Mouse (Mus musculus) midbrain, embryonic 11.5 days (tissue): Measurements from ENCODE around the gene Zfp235. TPM values are rescaled to one million over a fixed set of nuclear protein-coding genes. Genes with fewer than 3 reads are reported as not detected.

Experiments used
- ATAC-seq: fragments of 200-750 bp; cut with Nextera tagmentation; 2 replicates; pipeline ENCODE4 v1.8.0; 2017; ENCODE audit warnings: moderate TSS enrichment, moderate library complexity; ENCODE audit not compliant: low FRiP score
- DNase-seq: peaks from one replicate; pipeline ENCODE4 v3.0.0; 2015; ENCODE audit warnings: low spot score; ENCODE audit errors: missing footprints
- H3K27ac ChIP-seq: fragments of 300-500 bp; sonication (generic); 2 replicates; pipeline ENCODE4 v1.5.1; 2014; ENCODE audit warnings: low read depth, low read length
- H3K27me3 ChIP-seq: fragments of 300-500 bp; sonication (generic); 2 replicates; pipeline ENCODE4 v1.6.1; 2014; ENCODE audit warnings: mild to moderate bottlenecking, low read length, moderate library complexity, mixed read lengths; ENCODE audit not compliant: control insufficient read depth, insufficient read depth
- H3K36me3 ChIP-seq: fragments of 300-500 bp; sonication (generic); 2 replicates; pipeline ENCODE4 v1.6.1; 2014; ENCODE audit warnings: mild to moderate bottlenecking, low read length, moderate library complexity, mixed read lengths; ENCODE audit not compliant: control insufficient read depth, insufficient read depth
- H3K4me1 ChIP-seq: fragments of 300-500 bp; sonication (generic); 2 replicates; pipeline ENCODE4 v1.6.1; 2014; ENCODE audit warnings: low read length; ENCODE audit not compliant: control insufficient read depth, insufficient read depth
- H3K4me2 ChIP-seq: fragments of 300-500 bp; sonication (generic); 2 replicates; pipeline ENCODE4 v1.6.1; 2014; ENCODE audit warnings: mild to moderate bottlenecking, moderate library complexity
- H3K4me3 ChIP-seq: fragments of 300-500 bp; sonication (generic); 2 replicates; pipeline ENCODE4 v1.5.1; 2014; ENCODE audit warnings: low read depth, low read length
- H3K9ac ChIP-seq: fragments of 300-500 bp; sonication (generic); 2 replicates; pipeline ENCODE4 v1.6.1; 2014; ENCODE audit warnings: low read length
- H3K9me3 ChIP-seq: fragments of 300-500 bp; sonication (generic); 2 replicates; pipeline ENCODE4 v1.6.1; 2016; ENCODE audit warnings: low read length; ENCODE audit not compliant: control insufficient read depth
- WGBS: fragments of 180-500 bp; shearing (Covaris S2); extraction: QIAGEN DNeasy Blood & Tissue Kit; methylation state at CpG from one replicate; pipeline ENCODE4 v1.1.7; 2014; 5-methylcytosine and 5-hydroxymethylcytosine counted together
- polyA plus RNA-seq: library from polyadenylated mRNA; unstranded; fragments of >200 nt; fragmentation: Nextera tagmentation; extraction: Ambion mirVana; gene quantifications from 2 replicates; pipeline ENCODE4 v1.2.1, GENCODE M21; 2014

The Zfp235 gene
- polyA plus RNA-seq, 1 experiment from 2014 or later, result 13.5 TPM

DNA sequence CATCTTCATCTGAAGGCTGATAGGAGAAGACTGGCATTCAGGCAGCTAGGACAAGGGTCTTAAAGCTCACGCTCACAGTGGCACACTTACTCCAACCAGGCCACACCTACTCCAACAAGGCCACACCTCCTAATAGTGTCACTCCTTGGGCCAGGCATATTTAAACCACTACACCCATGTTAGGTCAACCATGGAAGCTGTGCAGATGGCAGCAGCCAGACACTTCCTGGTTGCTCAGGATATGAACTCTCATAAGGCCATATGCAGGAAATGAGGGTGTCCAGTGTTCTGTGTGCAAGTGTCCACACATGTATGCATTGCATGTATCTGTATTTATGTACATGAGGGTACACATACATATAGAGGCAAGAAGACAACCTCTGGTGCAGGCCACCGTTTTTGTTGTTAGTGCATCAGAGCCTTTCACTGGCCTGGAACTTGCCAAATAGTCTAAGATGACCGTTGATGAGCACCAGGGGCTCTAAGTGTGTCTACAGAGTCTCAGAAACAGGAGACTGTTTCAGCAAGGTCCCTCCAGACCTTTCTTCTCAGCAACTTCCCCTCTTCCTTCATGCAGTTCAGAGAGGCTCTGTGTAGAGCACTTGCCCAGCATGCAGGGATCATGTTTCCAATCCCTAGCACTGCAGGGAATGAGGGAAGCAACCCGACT is 55.1 kb downstream of the Zfp235 start:
- 67% methylated on average over 4 of the region's 4 CpGs for whole genome bisulfite sequencing
- H3K4me3 ChIP-seq, result no peak overlapping the region
- DNase-seq (no peak), ATAC-seq (no peak)
- 0 out of 2 replicates have a peak, but pooled peaks cover 2% of the 10 kb centered on the region for H3K9me3 ChIP-seq
- no peak overlapping the region for H3K4me2 ChIP-seq
- peaks cover 2% of the 10 kb centered on the region; the same call in 1 of the 2 replicates for H3K36me3 ChIP-seq
- no peaks in the 10 kb centered on the region for H3K27me3 ChIP-seq
- H3K4me1 ChIP-seq, result no peaks in the 10 kb centered on the region
- H3K9ac ChIP-seq, result no peak overlapping the region
- no peak overlapping the region for H3K27ac ChIP-seq

GRCm38 (mm10) chr7:24189571-24189944 is 55.6 kb downstream of the Zfp235 start:
- no peaks in the 10 kb centered on the region for H3K27me3 ChIP-seq
- no peak overlapping the region for H3K4me3 ChIP-seq
- no peak overlapping the region for H3K4me2 ChIP-seq
- H3K9me3 ChIP-seq, result peaks cover 3% of the 10 kb centered on the region; the same call in 1 of the 2 replicates
- no peak overlapping the region for H3K27ac ChIP-seq
- no peak overlapping the region for H3K9ac ChIP-seq
- DNase-seq, result no peak
- no peak for ATAC-seq
- H3K36me3 ChIP-seq, result peaks cover 8% of the 10 kb centered on the region
- H3K4me1 ChIP-seq, result no peaks in the 10 kb centered on the region
- 74% methylated on average over 5 of the region's 5 CpGs for WGBS

DNA sequence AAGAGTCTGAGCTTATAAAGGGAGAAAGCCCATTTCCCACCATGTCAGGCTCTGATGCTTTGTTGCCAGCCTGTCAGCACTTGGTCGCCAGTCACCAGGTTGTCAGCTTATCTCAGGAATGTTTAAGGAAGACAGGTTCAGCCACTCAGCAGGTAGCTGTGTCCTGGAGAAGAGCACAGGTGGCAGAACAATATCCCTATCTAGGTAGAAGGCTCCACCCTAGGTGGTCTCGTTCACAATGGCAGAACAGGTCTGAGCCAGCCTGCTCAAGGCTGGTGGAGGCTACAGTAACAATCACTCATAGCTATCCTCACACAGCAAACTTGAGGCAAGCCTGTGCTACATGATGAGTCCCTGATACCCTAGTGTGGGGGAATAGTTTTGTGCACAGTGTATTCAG is 57.4 kb downstream of the Zfp235 start:
- Histone ChIP-seq H3K4me2 (no peak overlapping the region), H3K4me1 (no peaks in the 10 kb centered on the region), H3K9me3 (peaks cover 3% of the 10 kb centered on the region; the same call in 1 of the 2 replicates), H3K9ac (no peak overlapping the region), H3K36me3 (peaks cover 10% of the 10 kb centered on the region), H3K27ac (no peak overlapping the region), H3K27me3 (no peaks in the 10 kb centered on the region), H3K4me3 (no peak overlapping the region)
- WGBS, result 89% methylated on average over 2 of the region's 2 CpGs
- ATAC-seq, result no peak
- DNase-seq, result no peak

Other genes starting within 250 kb of the Zfp235 start
- gene Vmn1r178, start 242.2 kb upstream of the Zfp235 start, polyA plus RNA-seq, result not detected in 2 replicates
- not detected in 2 replicates for gene Vmn1r179, start 207.2 kb upstream of the Zfp235 start, polyA plus RNA-seq
- not detected in 2 replicates for gene Vmn1r180, start 183.5 kb upstream of the Zfp235 start, polyA plus RNA-seq
- not detected in 2 replicates for gene Vmn1r181, start 159.6 kb upstream of the Zfp235 start, polyA plus RNA-seq
- not detected in 2 replicates for gene V1rd19, start 132.5 kb upstream of the Zfp235 start, polyA plus RNA-seq
- gene Vmn1r183, start 80.9 kb upstream of the Zfp235 start, polyA plus RNA-seq, result not detected in 2 replicates
- 34.1 and 36.5 TPM in 2 replicates for gene Zfp180, start 52.2 kb upstream of the Zfp235 start, polyA plus RNA-seq
- 4.1 and 4.3 TPM in 2 replicates for gene Zfp112, start 21.9 kb upstream of the Zfp235 start, polyA plus RNA-seq
- gene Zfp114, start 40.9 kb downstream of the Zfp235 start, polyA plus RNA-seq, result 4.6 and 4.8 TPM in 2 replicates
- gene Zfp111, start 77.3 kb downstream of the Zfp235 start, polyA plus RNA-seq, result 10.5 and 11.3 TPM in 2 replicates
- 4.5 and 5.1 TPM in 2 replicates for gene Zfp109, start 103.4 kb downstream of the Zfp235 start, polyA plus RNA-seq
- gene Zfp108, start 120.6 kb downstream of the Zfp235 start, polyA plus RNA-seq, result 2.5 and 2.7 TPM in 2 replicates
- gene Zfp93, start 136.3 kb downstream of the Zfp235 start, polyA plus RNA-seq, result 7.1 and 8.8 TPM in 2 replicates
- 37.1 and 40.8 TPM in 2 replicates for gene Zfp61, start 167.1 kb downstream of the Zfp235 start, polyA plus RNA-seq
- gene Zfp94, start 182.5 kb downstream of the Zfp235 start, polyA plus RNA-seq, result 13.0 and 14.3 TPM in 2 replicates
- gene Tescl, start 199.8 kb downstream of the Zfp235 start, polyA plus RNA-seq, result 0.26 TPM in 1 of 2 replicates, not detected in the other
- gene Lypd5, start 215.0 kb downstream of the Zfp235 start, polyA plus RNA-seq, result not detected in 2 replicates
- 2.8 and 3.4 TPM in 2 replicates for gene Kcnn4, start 236.1 kb downstream of the Zfp235 start, polyA plus RNA-seq